17 mouse cellular contexts compared by ENCODE assay signal in genomic region chr11:82910679-82911389, GRCm38 (mm10). TPM values are rescaled to one million over a fixed set of nuclear protein-coding genes. Genes with fewer than 3 reads are reported as not detected.
A peak's percentile ranks its signal among the peaks of the same experiment; 100 is the strongest.
DNase-seq lines count a peak whose midpoint lies in the region; ATAC-seq and TF ChIP-seq lines count a peak whose summit lies in the region.
"Had no signal": no experiment of that assay in that cellular context is flagged by ENCODE, and none has a peak within 500 bp of the region (broad histone marks: within the 10 kb centered on the region; RNA-seq: fewer than 3 reads in every experiment).

No protein-coding gene starts in this region.

- peaks cover 28% of the 10 kb centered on the region for H3K27me3 ChIP-seq in hindbrain, embryonic 13.5 days
- no peaks in the 10 kb centered on the region for H3K27me3 ChIP-seq in hindbrain, postnatal 0 days (ENCODE audit: insufficient read depth, low read length)
- no peaks in the 10 kb centered on the region; the same call in 1 of the 2 replicates for H3K27me3 ChIP-seq in heart, embryonic 13.5 days (replicated peaks)
- H3K27me3 ChIP-seq: intestine, embryonic 15.5 days had no signal

- no peak for DNase-seq in hindbrain, postnatal 0 days (ENCODE audit: low spot score)
- peak; percentile 44 to 63 for DNase-seq in gastrocnemius, postnatal 36 days
- peak; percentile 80 for DNase-seq in heart, postnatal 4 days
- no peak for DNase-seq in cerebellum, adult 11 months
- DNase-seq in natural killer cell, adult 2 months (ENCODE audit: low spot score in 2 of 2), result no peak
- DNase-seq in ovary, postnatal 10 days (ENCODE audit: low spot score), result no peak
- DNase-seq: adrenal gland, postnatal 36 days; cerebellum, postnatal 25 days; lung, postnatal 10 days; thymus, postnatal 4 days had no signal

- H3K9me3 ChIP-seq in hindbrain, embryonic 13.5 days, result no peaks in the 10 kb centered on the region
- H3K9me3 ChIP-seq in hindbrain, postnatal 0 days (ENCODE audit: low read length), result no peaks in the 10 kb centered on the region
- no peaks in the 10 kb centered on the region for H3K9me3 ChIP-seq in heart, embryonic 13.5 days
- H3K9me3 ChIP-seq: embryonic facial prominence, embryonic 13.5 days; intestine, embryonic 15.5 days had no signal

- no peak overlapping the region for H3K27ac ChIP-seq in hindbrain, embryonic 13.5 days
- H3K27ac ChIP-seq in hindbrain, postnatal 0 days, result no peak overlapping the region
- H3K27ac ChIP-seq in heart, embryonic 13.5 days (replicated peaks), result peak overlapping the region; percentile 98
- H3K27ac ChIP-seq: embryonic facial prominence, embryonic 13.5 days; intestine, embryonic 15.5 days; kidney, postnatal 0 days had no signal

- no peak for ATAC-seq in hindbrain, embryonic 13.5 days (ENCODE audit: low FRiP score)
- no peak for ATAC-seq in hindbrain, postnatal 0 days
- ATAC-seq in heart, embryonic 13.5 days (ENCODE audit: extremely low read depth, insufficient number of reproducible peaks, low FRiP score, low TSS enrichment), result peak; percentile 66
- ATAC-seq: activated CD4-positive, CD25-positive, alpha-beta regulatory T cell, adult 4 months; intestine, embryonic 15.5 days had no signal

- no peak overlapping the region for H3K4me3 ChIP-seq in hindbrain, embryonic 13.5 days
- H3K4me3 ChIP-seq in hindbrain, postnatal 0 days (ENCODE audit: low read length), result no peak overlapping the region
- H3K4me3 ChIP-seq in heart, embryonic 13.5 days, result peak overlapping the region; percentile 62
- H3K4me3 ChIP-seq: embryonic facial prominence, embryonic 13.5 days; intestine, embryonic 15.5 days had no signal

- no peak for TF ChIP-seq CTCF in hindbrain, postnatal 0 days (IDR thresholded peaks at IDR 0.05; ENCODE audit: low read depth)

- peaks cover 12% of the 10 kb centered on the region for H3K4me1 ChIP-seq in hindbrain, embryonic 13.5 days (replicated peaks)
- H3K4me1 ChIP-seq in hindbrain, postnatal 0 days (ENCODE audit: insufficient read depth, low read length), result peaks cover 9% of the 10 kb centered on the region
- peaks cover 67% of the 10 kb centered on the region for H3K4me1 ChIP-seq in heart, embryonic 13.5 days

- 84% methylated on average over 11 of the region's 11 CpGs for WGBS in hindbrain, embryonic 13.5 days
- 84% methylated on average over 11 of the region's 11 CpGs for WGBS in hindbrain, postnatal 0 days
- WGBS in heart, embryonic 13.5 days, result 17% methylated on average over 11 of the region's 11 CpGs

- intact Hi-C loops in gastrocnemius, postnatal 36 days (cut with DNase I), result no loop called here

- peaks cover 5% of the 10 kb centered on the region; the same call in 1 of the 2 replicates for H3K36me3 ChIP-seq in hindbrain, embryonic 13.5 days
- H3K36me3 ChIP-seq in hindbrain, postnatal 0 days (ENCODE audit: insufficient read depth, low read length), result peaks cover under 1% of the 10 kb centered on the region; the same call in 1 of the 2 replicates
- peaks cover 20% of the 10 kb centered on the region for H3K36me3 ChIP-seq in heart, embryonic 13.5 days
- H3K36me3 ChIP-seq: intestine, embryonic 15.5 days had no signal

- H3K4me2 ChIP-seq in hindbrain, embryonic 13.5 days, result no peak overlapping the region
- no peak overlapping the region for H3K4me2 ChIP-seq in hindbrain, postnatal 0 days (ENCODE audit: low read depth, low read length)
- peak overlapping the region; percentile 72 for H3K4me2 ChIP-seq in heart, embryonic 13.5 days
- H3K4me2 ChIP-seq: embryonic facial prominence, embryonic 13.5 days; intestine, embryonic 15.5 days; liver, embryonic 11.5 days had no signal

- 0 out of 2 replicates have a peak overlapping the region, but pooled peaks have one; percentile 24 for H3K9ac ChIP-seq in hindbrain, embryonic 13.5 days
- no peak overlapping the region for H3K9ac ChIP-seq in hindbrain, postnatal 0 days (replicated peaks; ENCODE audit: low read length)
- H3K9ac ChIP-seq in heart, embryonic 13.5 days, result peak overlapping the region; percentile 89
- H3K9ac ChIP-seq: embryonic facial prominence, embryonic 13.5 days; intestine, embryonic 15.5 days had no signal

RNA-seq across cellular contexts. Expression of gene Unc45b, which starts 0.5 kb away (rescaled TPM):
- 1.2 and 1.3 TPM in 2 replicates for polyA plus RNA-seq in hindbrain, embryonic 13.5 days (2015; fragmentation: Nextera tagmentation; extraction: Ambion mirVana)
- 0.42 and 4.5 TPM in 2 replicates for total RNA-seq in hindbrain, postnatal 0 days (2014; rRNA removed)
- 2.4 and 3.4 TPM in 2 replicates for polyA plus RNA-seq in hindbrain, postnatal 0 days (2015; fragmentation: Nextera tagmentation; extraction: Ambion mirVana)
- total RNA-seq in gastrocnemius, postnatal 36 days (2021), result 100 to 1,000 TPM; 158 to 168 TPM
- 157 and 170 TPM in 2 replicates for polyA plus RNA-seq in heart, embryonic 13.5 days (2015; fragmentation: Nextera tagmentation; extraction: Ambion mirVana)
- 100 to 1,000 TPM; 177 to 187 TPM for total RNA-seq in heart, postnatal 4 days (2021)
- polyA plus RNA-seq: activated CD4-positive, CD25-positive, alpha-beta regulatory T cell, adult 4 months had no signal

RNA-seq across cellular contexts. Expression of gene Nle1, which starts 2.6 kb away (rescaled TPM):
- 27.3 and 35.3 TPM in 2 replicates for polyA plus RNA-seq in hindbrain, embryonic 13.5 days (2015; fragmentation: Nextera tagmentation; extraction: Ambion mirVana)
- 23.5 and 34.2 TPM in 2 replicates for total RNA-seq in hindbrain, postnatal 0 days (2014; rRNA removed)
- 26.0 and 27.2 TPM in 2 replicates for polyA plus RNA-seq in hindbrain, postnatal 0 days (2015; fragmentation: Nextera tagmentation; extraction: Ambion mirVana)
- total RNA-seq in gastrocnemius, postnatal 36 days (2021), result 10 to 100 TPM in 1 of 2 experiments, 1 to 10 TPM in 1; 9.1 to 10.5 TPM
- 20.9 and 21.2 TPM in 2 replicates for polyA plus RNA-seq in heart, embryonic 13.5 days (2015; fragmentation: Nextera tagmentation; extraction: Ambion mirVana)
- total RNA-seq in heart, postnatal 4 days (2021), result 10 to 100 TPM; 17.4 to 20.1 TPM

RNA-seq across cellular contexts. Expression of gene Fndc8, which starts 18.9 kb away (rescaled TPM):
- polyA plus RNA-seq in hindbrain, embryonic 13.5 days (2015; fragmentation: Nextera tagmentation; extraction: Ambion mirVana), result 0.71 and 0.80 TPM in 2 replicates
- not detected in 2 replicates for total RNA-seq in hindbrain, postnatal 0 days (2014; rRNA removed)
- 0.13 TPM in 1 of 2 replicates, not detected in the other for polyA plus RNA-seq in hindbrain, postnatal 0 days (2015; fragmentation: Nextera tagmentation; extraction: Ambion mirVana)
- not detected for total RNA-seq in gastrocnemius, postnatal 36 days (2021)
- 0.07 and 0.22 TPM in 2 replicates for polyA plus RNA-seq in heart, embryonic 13.5 days (2015; fragmentation: Nextera tagmentation; extraction: Ambion mirVana)
- total RNA-seq in heart, postnatal 4 days (2021), result under 1 TPM; 0.12 to 0.16 TPM
- total RNA-seq: adrenal gland, postnatal 36 days had no signal

RNA-seq across cellular contexts. Expression of gene Rad51d, which starts 20.4 kb away (rescaled TPM):
- 12.3 and 13.4 TPM in 2 replicates for polyA plus RNA-seq in hindbrain, embryonic 13.5 days (2015; fragmentation: Nextera tagmentation; extraction: Ambion mirVana)
- 8.9 and 11.4 TPM in 2 replicates for total RNA-seq in hindbrain, postnatal 0 days (2014; rRNA removed)
- polyA plus RNA-seq in hindbrain, postnatal 0 days (2015; fragmentation: Nextera tagmentation; extraction: Ambion mirVana), result 9.7 TPM in 2 replicates
- 1 to 10 TPM; 2.9 to 4.0 TPM for total RNA-seq in gastrocnemius, postnatal 36 days (2021)
- 12.2 and 12.4 TPM in 2 replicates for polyA plus RNA-seq in heart, embryonic 13.5 days (2015; fragmentation: Nextera tagmentation; extraction: Ambion mirVana)
- 10 to 100 TPM; 10.2 to 11.0 TPM for total RNA-seq in heart, postnatal 4 days (2021)

RNA-seq across cellular contexts. Expression of gene Rffl, which starts 39.8 kb away (rescaled TPM):
- 4.7 and 5.6 TPM in 2 replicates for polyA plus RNA-seq in hindbrain, embryonic 13.5 days (2015; fragmentation: Nextera tagmentation; extraction: Ambion mirVana)
- 4.9 and 6.1 TPM in 2 replicates for total RNA-seq in hindbrain, postnatal 0 days (2014; rRNA removed)
- 2.5 and 3.2 TPM in 2 replicates for polyA plus RNA-seq in hindbrain, postnatal 0 days (2015; fragmentation: Nextera tagmentation; extraction: Ambion mirVana)
- 1 to 10 TPM; 5.6 to 9.7 TPM for total RNA-seq in gastrocnemius, postnatal 36 days (2021)
- polyA plus RNA-seq in heart, embryonic 13.5 days (2015; fragmentation: Nextera tagmentation; extraction: Ambion mirVana), result 4.7 and 5.3 TPM in 2 replicates
- total RNA-seq in heart, postnatal 4 days (2021), result 1 to 10 TPM; 3.6 to 4.4 TPM

Comparison
In these comparisons a context has a peak if more than half of its experiments do, and no peak if none do; other contexts are left out.
1. DNase-seq: peak in gastrocnemius, postnatal 36 days (2 of 2) and heart, postnatal 4 days (single experiment); none in hindbrain, postnatal 0 days (single experiment), cerebellum, adult 11 months (single experiment), natural killer cell, adult 2 months (0 of 2) and ovary, postnatal 10 days (single experiment).
2. RNA of gene Unc45b, which starts 0.5 kb away (total RNA-seq): 177 to 187 TPM in heart, postnatal 4 days and 158 to 168 TPM in gastrocnemius, postnatal 36 days; 0.42 to 4.5 TPM in hindbrain, postnatal 0 days; every median in the first group is over 10 times any median in the second.